8 mouse cellular contexts compared by ENCODE assay signal in the genomic region with DNA sequence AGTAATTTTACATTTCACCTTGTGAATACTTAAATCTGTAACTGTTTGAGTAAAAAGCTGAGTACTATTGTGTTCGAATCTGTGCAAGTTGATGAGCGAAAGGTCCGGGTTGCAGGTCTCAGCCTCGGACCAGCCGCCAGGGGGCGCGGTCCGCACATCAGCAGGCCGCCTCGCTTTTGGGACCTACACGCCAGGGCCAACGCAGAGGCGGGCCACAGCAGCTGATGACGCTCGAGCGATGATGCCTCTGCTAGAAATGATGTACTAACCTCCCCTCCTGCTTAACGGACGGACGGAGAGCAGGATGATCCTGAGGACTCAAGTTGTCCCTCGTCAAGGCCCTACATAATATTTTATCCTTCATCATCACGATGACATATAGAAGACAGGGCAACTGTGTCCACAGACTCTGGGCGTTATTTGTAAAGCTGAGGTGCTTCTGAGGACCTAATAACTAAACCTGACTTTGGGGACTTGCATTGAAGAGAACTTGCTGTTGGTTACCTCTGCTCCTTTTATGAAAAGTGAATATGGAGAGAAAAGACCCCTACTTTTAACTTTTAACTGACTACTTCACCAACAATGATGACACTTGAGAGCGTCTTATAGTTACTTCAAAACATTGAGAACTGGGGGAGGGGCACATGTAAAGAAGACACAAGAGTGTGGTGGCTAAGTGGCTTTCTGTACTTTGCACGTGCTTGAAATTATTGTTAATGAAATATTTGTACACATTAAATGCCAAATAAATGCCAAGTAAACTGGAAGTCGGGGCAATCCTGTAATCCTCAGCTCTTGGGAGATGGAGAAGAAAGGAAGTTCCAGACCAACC. TPM values are rescaled to one million over a fixed set of nuclear protein-coding genes. Genes with fewer than 3 reads are reported as not detected.
DNase-seq lines count a peak whose midpoint lies in the region; ATAC-seq lines count a peak whose summit lies in the region.

No protein-coding gene starts in this region.

- peak; percentile 85 for ATAC-seq in inflammation-experienced regulatory T-cells, adult 6 months
- ATAC-seq in megakaryocyte, adult 5-6 weeks (ENCODE audit: poor library complexity, severe bottlenecking), result peak; percentile 87

- peak; percentile 82 to 89 for DNase-seq in adrenal gland, adult 18-20 months (ENCODE audit: low spot score in 2 of 2)
- DNase-seq in embryo, embryonic 10 days (ENCODE audit: low spot score), result peak; percentile 98
- DNase-seq in gastrocnemius, postnatal 14 days, result peak; percentile 90
- DNase-seq in left cerebral cortex, adult 9 months (ENCODE audit: low spot score in 2 of 2), result peak; percentile 70 to 90
- peak; percentile 91 to 92 for DNase-seq in right cerebral cortex, postnatal 10 days (ENCODE audit: low spot score in 2 of 2)
- DNase-seq in urinary bladder, postnatal 36 days (ENCODE audit: low spot score in 2 of 2), result peak; percentile 79 to 90

- intact Hi-C loops in gastrocnemius, postnatal 14 days (cut with DNase I; ENCODE audit: low total_unique reads), result loop anchor here (10.0 kb wide), 1 partner anchor 170 kb away; no protein-coding TSS in a partner anchor

RNA-seq across cellular contexts. Expression of a gene that starts 1.0 kb away (rescaled TPM):
- 1 to 10 TPM; 7.9 to 8.4 TPM for total RNA-seq in adrenal gland, adult 18-20 months (2021)
- 1 to 10 TPM; 4.5 to 4.7 TPM for total RNA-seq in gastrocnemius, postnatal 14 days (2021)
- polyA plus RNA-seq in inflammation-experienced regulatory T-cells, adult 6 months (2017; shearing (Covaris generic)), result 10 to 100 TPM; 11.3 to 13.4 (median 12.2) TPM
- total RNA-seq in megakaryocyte, adult 5-6 weeks (2015), result 5.1 and 5.2 TPM in 2 replicates
- 6.8 and 11.2 TPM in 2 replicates for total RNA-seq in megakaryocyte, adult 5-6 weeks (2017)

RNA-seq across cellular contexts. Expression of a gene that starts 41.0 kb away (rescaled TPM):
- total RNA-seq in adrenal gland, adult 18-20 months (2021), result under 1 TPM in 1 of 2 experiments, not detected in 1; 0.10 TPM
- not detected for total RNA-seq in gastrocnemius, postnatal 14 days (2021)
- not detected for polyA plus RNA-seq in inflammation-experienced regulatory T-cells, adult 6 months (2017; shearing (Covaris generic))
- not detected in 2 replicates for total RNA-seq in megakaryocyte, adult 5-6 weeks (2015)
- not detected in 2 replicates for total RNA-seq in megakaryocyte, adult 5-6 weeks (2017)

RNA-seq across cellular contexts. Expression of a gene that starts 55.7 kb away (rescaled TPM):
- 10 to 100 TPM; 15.0 to 18.5 TPM for total RNA-seq in adrenal gland, adult 18-20 months (2021)
- total RNA-seq in gastrocnemius, postnatal 14 days (2021), result 10 to 100 TPM; 11.5 TPM
- 10 to 100 TPM; 28.6 to 33.1 (median 30.2) TPM for polyA plus RNA-seq in inflammation-experienced regulatory T-cells, adult 6 months (2017; shearing (Covaris generic))
- 18.8 and 20.3 TPM in 2 replicates for total RNA-seq in megakaryocyte, adult 5-6 weeks (2015)
- 39.8 and 46.7 TPM in 2 replicates for total RNA-seq in megakaryocyte, adult 5-6 weeks (2017)

Comparison
In these comparisons a context has a peak if more than half of its experiments do, and no peak if none do; other contexts are left out.
1. Peak in every context shown above with its lines: DNase-seq and ATAC-seq.